Mouse (Mus musculus): Measurements from ENCODE around the gene Tax1bp3. TPM values are rescaled to one million over a fixed set of nuclear protein-coding genes. Genes with fewer than 3 reads are reported as not detected.

Gene Tax1bp3
- polyA plus RNA-seq (2014; fragmentation: Nextera tagmentation; extraction: Ambion mirVana), result 270 TPM in 2 replicates

GRCm38 (mm10) chr11:73176608-73177508, at the start of gene Tax1bp3, which contains the start of gene Emc6:
Tax1bp3 (plus strand) TSS chr11:73177083.
Emc6 (minus strand) TSS chr11:73177037.
- Histone ChIP-seq H3K4me3 (ENCODE audit: control insufficient read depth in 1 of 2, insufficient read depth in 1 of 2, low read depth in 1 of 2, low read length in 2 of 2) (peak within 1 kb of the TSS; percentile 99), H3K9ac (ENCODE audit: low read length) (peak within 1 kb of the TSS; percentile 95), H3K4me1 (ENCODE audit: control insufficient read depth in 2 of 2, insufficient read depth in 2 of 2, low read length in 2 of 2) (peaks cover 17 to 35% of the 10 kb centered on the region in 2 experiments), H3K27me3 (ENCODE audit: control insufficient read depth, insufficient read depth, low read length) (no peaks in the 10 kb centered on the region), H3K36me3 (ENCODE audit: control insufficient read depth, insufficient read depth, low read length) (peaks cover 43% of the 10 kb centered on the region), H3K27ac (replicated peaks in 1 of 2; ENCODE audit: control insufficient read depth in 1 of 2, insufficient read depth in 1 of 2, low read depth in 2 of 2, low read length in 2 of 2) (peak within 1 kb of the TSS; percentile 98 to 100), H3K4me2 (ENCODE audit: low read length) (peak within 1 kb of the TSS; percentile 81), H3K9me3 (ENCODE audit: control insufficient read depth, low read length) (no peaks in the 10 kb centered on the region)
- ATAC-seq (ENCODE audit: insufficient number of reproducible peaks, insufficient read depth, low FRiP score, low read depth), result peak; percentile 97
- WGBS, result under 1% methylated on average over 81 of the region's 81 CpGs

GRCm38 (mm10) chr11:73131020-73131419, 45.9 kb upstream of the Tax1bp3 start:
- Histone ChIP-seq H3K4me3 (ENCODE audit: control insufficient read depth in 1 of 2, insufficient read depth in 1 of 2, low read depth in 1 of 2, low read length in 2 of 2) (no peak overlapping the region), H3K4me2 (ENCODE audit: low read length) (no peak overlapping the region), H3K9ac (ENCODE audit: low read length) (no peak overlapping the region), H3K36me3 (ENCODE audit: control insufficient read depth, insufficient read depth, low read length) (peaks cover 27% of the 10 kb centered on the region), H3K4me1 (ENCODE audit: control insufficient read depth in 2 of 2, insufficient read depth in 2 of 2, low read length in 2 of 2) (peaks cover 3 to 16% of the 10 kb centered on the region in 2 experiments; a peak in 3 of 4 replicates), H3K27me3 (ENCODE audit: control insufficient read depth, insufficient read depth, low read length) (no peaks in the 10 kb centered on the region), H3K9me3 (ENCODE audit: control insufficient read depth, low read length) (no peaks in the 10 kb centered on the region), H3K27ac (replicated peaks in 1 of 2; ENCODE audit: control insufficient read depth in 1 of 2, insufficient read depth in 1 of 2, low read depth in 2 of 2, low read length in 2 of 2) (no peak overlapping the region)
- ATAC-seq (ENCODE audit: insufficient number of reproducible peaks, insufficient read depth, low FRiP score, low read depth), result no peak
- 66% methylated on average over 7 of the region's 7 CpGs for WGBS

- 89% methylated on average over 6 of the region's 6 CpGs for WGBS
- H3K4me2 ChIP-seq (ENCODE audit: low read length), result no peak overlapping the region
Measured at GRCm38 (mm10) chr11:73132999-73133398, 43.9 kb upstream of the Tax1bp3 start.

GRCm38 (mm10) chr11:73134222-73134621, 42.7 kb upstream of the Tax1bp3 start:
- 90% methylated on average over 5 of the region's 5 CpGs for WGBS
- Histone ChIP-seq H3K27me3 (ENCODE audit: control insufficient read depth, insufficient read depth, low read length) (no peaks in the 10 kb centered on the region), H3K4me3 (ENCODE audit: control insufficient read depth in 1 of 2, insufficient read depth in 1 of 2, low read depth in 1 of 2, low read length in 2 of 2) (no peak overlapping the region), H3K27ac (replicated peaks in 1 of 2; ENCODE audit: control insufficient read depth in 1 of 2, insufficient read depth in 1 of 2, low read depth in 2 of 2, low read length in 2 of 2) (no peak overlapping the region), H3K9me3 (ENCODE audit: control insufficient read depth, low read length) (no peaks in the 10 kb centered on the region), H3K9ac (ENCODE audit: low read length) (no peak overlapping the region), H3K36me3 (ENCODE audit: control insufficient read depth, insufficient read depth, low read length) (peaks cover 27% of the 10 kb centered on the region), H3K4me2 (ENCODE audit: low read length) (peak overlapping the region; percentile 87), H3K4me1 (ENCODE audit: control insufficient read depth in 2 of 2, insufficient read depth in 2 of 2, low read length in 2 of 2) (peaks cover 7 to 30% of the 10 kb centered on the region in 2 experiments)
- no peak for ATAC-seq (ENCODE audit: insufficient number of reproducible peaks, insufficient read depth, low FRiP score, low read depth)

More at GRCm38 (mm10) chr11:73132999-73133398, 43.9 kb upstream of the Tax1bp3 start:
- H3K27ac ChIP-seq (replicated peaks in 1 of 2; ENCODE audit: control insufficient read depth in 1 of 2, insufficient read depth in 1 of 2, low read depth in 2 of 2, low read length in 2 of 2), result no peak overlapping the region
- H3K4me1 ChIP-seq (ENCODE audit: control insufficient read depth in 2 of 2, insufficient read depth in 2 of 2, low read length in 2 of 2), result peaks cover 7 to 27% of the 10 kb centered on the region in 2 experiments
- no peaks in the 10 kb centered on the region for H3K27me3 ChIP-seq (ENCODE audit: control insufficient read depth, insufficient read depth, low read length)
- H3K9me3 ChIP-seq (ENCODE audit: control insufficient read depth, low read length), result no peaks in the 10 kb centered on the region
- ATAC-seq (ENCODE audit: insufficient number of reproducible peaks, insufficient read depth, low FRiP score, low read depth), result no peak
- no peak overlapping the region for H3K9ac ChIP-seq (ENCODE audit: low read length)
- no peak overlapping the region for H3K4me3 ChIP-seq (ENCODE audit: control insufficient read depth in 1 of 2, insufficient read depth in 1 of 2, low read depth in 1 of 2, low read length in 2 of 2)
- peaks cover 27% of the 10 kb centered on the region for H3K36me3 ChIP-seq (ENCODE audit: control insufficient read depth, insufficient read depth, low read length)

- 71% methylated on average over 6 of the region's 6 CpGs for WGBS
Measured at GRCm38 (mm10) chr11:73136587-73136986, 40.3 kb upstream of the Tax1bp3 start.

GRCm38 (mm10) chr11:73137116-73137515, 39.8 kb upstream of the Tax1bp3 start:
- H3K9ac ChIP-seq (ENCODE audit: low read length), result peak overlapping the region; percentile 86
- H3K9me3 ChIP-seq (ENCODE audit: control insufficient read depth, low read length), result no peaks in the 10 kb centered on the region
- ATAC-seq (ENCODE audit: insufficient number of reproducible peaks, insufficient read depth, low FRiP score, low read depth), result no peak
- peak overlapping the region; percentile 87 for H3K4me2 ChIP-seq (ENCODE audit: low read length)
- 21% methylated on average over 11 of the region's 11 CpGs for WGBS
- peak overlapping the region; percentile 84 to 89 for H3K4me3 ChIP-seq (ENCODE audit: control insufficient read depth in 1 of 2, insufficient read depth in 1 of 2, low read depth in 1 of 2, low read length in 2 of 2)
- no peaks in the 10 kb centered on the region for H3K27me3 ChIP-seq (ENCODE audit: control insufficient read depth, insufficient read depth, low read length)
- peak overlapping the region in 1 of 2 experiments; percentile 6; a peak in 1 of 4 replicates for H3K27ac ChIP-seq (replicated peaks in 1 of 2; ENCODE audit: control insufficient read depth in 1 of 2, insufficient read depth in 1 of 2, low read depth in 2 of 2, low read length in 2 of 2)
- peaks cover 7 to 28% of the 10 kb centered on the region in 2 experiments for H3K4me1 ChIP-seq (ENCODE audit: control insufficient read depth in 2 of 2, insufficient read depth in 2 of 2, low read length in 2 of 2)
- peaks cover 23% of the 10 kb centered on the region for H3K36me3 ChIP-seq (ENCODE audit: control insufficient read depth, insufficient read depth, low read length)

More at GRCm38 (mm10) chr11:73136587-73136986, 40.3 kb upstream of the Tax1bp3 start:
- Histone ChIP-seq H3K36me3 (ENCODE audit: control insufficient read depth, insufficient read depth, low read length) (peaks cover 23% of the 10 kb centered on the region), H3K4me3 (ENCODE audit: control insufficient read depth in 1 of 2, insufficient read depth in 1 of 2, low read depth in 1 of 2, low read length in 2 of 2) (peak overlapping the region; percentile 84 to 89; a peak in 3 of 4 replicates), H3K4me1 (ENCODE audit: control insufficient read depth in 2 of 2, insufficient read depth in 2 of 2, low read length in 2 of 2) (peaks cover 7 to 28% of the 10 kb centered on the region in 2 experiments), H3K9me3 (ENCODE audit: control insufficient read depth, low read length) (no peaks in the 10 kb centered on the region), H3K4me2 (ENCODE audit: low read length) (peak overlapping the region; percentile 87), H3K27me3 (ENCODE audit: control insufficient read depth, insufficient read depth, low read length) (no peaks in the 10 kb centered on the region), H3K27ac (replicated peaks in 1 of 2; ENCODE audit: control insufficient read depth in 1 of 2, insufficient read depth in 1 of 2, low read depth in 2 of 2, low read length in 2 of 2) (0 out of 4 replicates have a peak overlapping the region, but pooled peaks of 1 of the 2 experiments have one; percentile 6), H3K9ac (ENCODE audit: low read length) (peak overlapping the region; percentile 86)
- no peak for ATAC-seq (ENCODE audit: insufficient number of reproducible peaks, insufficient read depth, low FRiP score, low read depth)

GRCm38 (mm10) chr11:73137591-73138501, 39.0 kb upstream of the Tax1bp3 start, which contains the start of gene Haspin:
Haspin (minus strand) TSS chr11:73138294.
- peak; percentile 85 for ATAC-seq (ENCODE audit: insufficient number of reproducible peaks, insufficient read depth, low FRiP score, low read depth)
- peak within 1 kb of the TSS in 1 of 2 experiments; percentile 6; a peak in 1 of 4 replicates for H3K27ac ChIP-seq (replicated peaks in 1 of 2; ENCODE audit: control insufficient read depth in 1 of 2, insufficient read depth in 1 of 2, low read depth in 2 of 2, low read length in 2 of 2)
- H3K36me3 ChIP-seq (ENCODE audit: control insufficient read depth, insufficient read depth, low read length), result peaks cover 18% of the 10 kb centered on the region
- H3K4me1 ChIP-seq (ENCODE audit: control insufficient read depth in 2 of 2, insufficient read depth in 2 of 2, low read length in 2 of 2), result peaks cover 7 to 28% of the 10 kb centered on the region in 2 experiments
- peak within 1 kb of the TSS; percentile 86 for H3K9ac ChIP-seq (ENCODE audit: low read length)
- under 1% methylated on average over 81 of the region's 84 CpGs for WGBS
- H3K9me3 ChIP-seq (ENCODE audit: control insufficient read depth, low read length), result no peaks in the 10 kb centered on the region
- peak within 1 kb of the TSS; percentile 84 to 89 for H3K4me3 ChIP-seq (ENCODE audit: control insufficient read depth in 1 of 2, insufficient read depth in 1 of 2, low read depth in 1 of 2, low read length in 2 of 2)
- H3K4me2 ChIP-seq (ENCODE audit: low read length), result peak within 1 kb of the TSS; percentile 87
- no peaks in the 10 kb centered on the region for H3K27me3 ChIP-seq (ENCODE audit: control insufficient read depth, insufficient read depth, low read length)
